Mouse (Mus musculus) kidney, embryonic 15.5 days (tissue): ENCODE measurements around the gene Myo18a. TPM values are rescaled to one million over a fixed set of nuclear protein-coding genes. Genes with fewer than 3 reads are reported as not detected.
"Not testable (repeated sequence)": the region's sequence is repeated elsewhere in the genome, so short reads cannot be mapped to it uniquely, and the experiment has no call there.

Source experiments
- ATAC-seq: fragments of 200-750 bp; cut with Nextera tagmentation; replicated peaks from 2 replicates; pipeline ENCODE4 v1.8.0; 2017; ENCODE audit warnings: moderate TSS enrichment; ENCODE audit not compliant: low FRiP score
- H3K27ac ChIP-seq: fragments of 300-500 bp; sonication (generic); 2 replicates; pipeline ENCODE4 v1.5.1; 2015; ENCODE audit warnings: mild to moderate bottlenecking, inconsistent platforms
- H3K27me3 ChIP-seq: fragments of 300-500 bp; sonication (generic); 2 replicates; pipeline ENCODE4 v1.6.1; 2015; ENCODE audit warnings: inconsistent platforms
- H3K36me3 ChIP-seq: fragments of 300-500 bp; sonication (generic); 2 replicates; pipeline ENCODE4 v1.6.1; 2015; ENCODE audit warnings: inconsistent platforms
- H3K4me1 ChIP-seq: fragments of 300-500 bp; sonication (generic); 2 replicates; pipeline ENCODE4 v1.6.1; 2015; ENCODE audit warnings: inconsistent platforms
- H3K4me2 ChIP-seq: fragments of 300-500 bp; sonication (generic); 2 replicates; pipeline ENCODE4 v1.6.1; 2015; ENCODE audit warnings: moderate library complexity, mild to moderate bottlenecking, inconsistent platforms
- H3K4me3 ChIP-seq: fragments of 300-500 bp; sonication (generic); replicated peaks from 2 replicates; pipeline ENCODE4 v1.5.1; 2015; ENCODE audit warnings: mild to moderate bottlenecking, inconsistent platforms
- H3K9ac ChIP-seq: fragments of 300-500 bp; sonication (generic); 2 replicates; pipeline ENCODE4 v1.6.1; 2015; ENCODE audit warnings: mild to moderate bottlenecking, inconsistent platforms
- H3K9me3 ChIP-seq: fragments of 300-500 bp; sonication (generic); replicated peaks from 2 replicates; pipeline ENCODE4 v1.6.1; 2016; ENCODE audit warnings: inconsistent platforms
- WGBS: fragments of 180-500 bp; shearing (Covaris S2); methylation state at CpG from one replicate; pipeline ENCODE4 v1.1.7; 2015; ENCODE audit warnings: mixed read lengths; 5-methylcytosine and 5-hydroxymethylcytosine counted together
- polyA plus RNA-seq: library from polyadenylated mRNA; unstranded; fragments of >200 nt; fragmentation: Nextera tagmentation; extraction: Ambion mirVana; gene quantifications from 2 replicates; pipeline ENCODE4 v1.2.1, GENCODE M21; 2015

Gene Myo18a
- 30.4 and 31.8 TPM in 2 replicates for polyA plus RNA-seq

DNA sequence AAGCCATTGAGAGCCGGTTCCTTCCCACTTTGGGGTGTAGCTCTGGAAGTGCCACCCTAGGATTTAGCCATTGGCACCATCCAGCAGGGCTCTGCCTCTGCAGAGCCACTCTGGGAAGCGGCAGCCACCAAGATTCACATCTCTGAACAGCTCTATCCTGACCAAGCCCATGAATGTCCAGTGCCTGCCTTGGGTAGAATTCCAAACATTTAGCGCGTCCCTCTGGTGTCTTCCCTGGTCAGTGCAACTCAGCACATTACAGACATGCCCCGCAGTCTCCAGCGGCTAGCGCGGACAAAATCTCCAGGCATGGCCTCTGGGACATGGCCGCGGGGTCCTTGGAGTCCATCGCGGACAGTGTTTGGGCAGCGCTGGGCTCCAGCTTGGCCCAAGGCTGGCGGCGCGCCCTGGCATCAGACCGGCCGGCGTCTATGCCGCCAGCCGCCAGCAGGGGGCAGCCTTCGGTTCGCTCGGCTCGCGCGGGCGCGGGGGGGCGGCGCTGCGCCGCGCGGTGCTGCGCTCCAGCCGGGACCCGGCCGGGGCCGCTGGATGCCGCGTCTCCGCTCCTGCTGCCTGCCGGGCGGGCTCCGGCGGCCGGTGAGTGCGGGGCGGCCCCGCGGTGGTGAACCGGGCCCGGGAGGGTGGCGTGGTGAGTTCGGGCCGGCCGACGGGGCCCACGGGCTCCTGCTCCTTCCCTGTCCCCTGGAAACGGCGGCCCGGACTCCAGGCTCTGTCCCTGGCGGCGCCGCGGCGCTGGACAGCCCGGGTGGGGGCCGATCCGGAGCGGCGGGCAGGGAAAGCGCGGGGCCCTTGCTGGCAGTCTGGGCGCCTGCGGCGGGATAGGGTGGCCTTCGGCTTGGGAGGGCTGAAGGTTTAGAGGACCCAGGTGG lies at the start of gene Myo18a:
Gene Myo18a, plus strand, starts transcription at position 464 of the 890 bp plus-strand sequence.
- Histone ChIP-seq H3K36me3 (no peaks in the 10 kb centered on the region), H3K4me2 (peak within 1 kb of the TSS; percentile 87), H3K27me3 (peaks cover 10% of the 10 kb centered on the region), H3K9ac (peak within 1 kb of the TSS; percentile 97), H3K9me3 (no peaks in the 10 kb centered on the region), H3K4me1 (peaks cover 42% of the 10 kb centered on the region), H3K4me3 (peak within 1 kb of the TSS; percentile 84), H3K27ac (peak within 1 kb of the TSS; percentile 88)
- peak; percentile 81 for ATAC-seq
- WGBS = 2% methylated on average over 76 of the region's 79 CpGs

DNA sequence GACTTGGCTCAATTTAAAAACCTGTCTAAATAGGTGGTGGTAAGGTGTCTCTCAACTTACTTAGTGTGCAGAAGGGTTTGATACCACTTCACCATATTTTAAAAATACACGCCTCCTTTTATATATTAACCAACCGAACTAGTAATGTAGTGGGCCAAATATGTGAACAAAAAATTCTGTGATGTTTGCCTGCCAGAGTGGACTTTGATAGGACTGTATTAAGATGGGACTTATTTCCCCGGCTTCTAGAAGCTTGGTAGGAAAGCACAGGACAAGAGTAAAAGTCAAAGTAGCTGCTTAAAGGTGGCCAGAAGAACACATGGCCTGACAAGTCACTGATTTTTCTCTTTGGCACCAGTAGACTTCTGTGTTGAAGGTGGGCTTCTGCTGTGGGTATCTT lies 49.3 kb upstream of the Myo18a start:
- Histone ChIP-seq H3K27me3 (no peaks in the 10 kb centered on the region), H3K27ac (no peak overlapping the region), H3K4me3 (no peak overlapping the region), H3K4me1 (no peaks in the 10 kb centered on the region), H3K4me2 (no peak overlapping the region), H3K9me3 (no peaks in the 10 kb centered on the region), H3K9ac (no peak overlapping the region), H3K36me3 (peaks cover 47% of the 10 kb centered on the region)
- WGBS = 87% methylated on average over 3 of the region's 3 CpGs
- no peak for ATAC-seq

DNA sequence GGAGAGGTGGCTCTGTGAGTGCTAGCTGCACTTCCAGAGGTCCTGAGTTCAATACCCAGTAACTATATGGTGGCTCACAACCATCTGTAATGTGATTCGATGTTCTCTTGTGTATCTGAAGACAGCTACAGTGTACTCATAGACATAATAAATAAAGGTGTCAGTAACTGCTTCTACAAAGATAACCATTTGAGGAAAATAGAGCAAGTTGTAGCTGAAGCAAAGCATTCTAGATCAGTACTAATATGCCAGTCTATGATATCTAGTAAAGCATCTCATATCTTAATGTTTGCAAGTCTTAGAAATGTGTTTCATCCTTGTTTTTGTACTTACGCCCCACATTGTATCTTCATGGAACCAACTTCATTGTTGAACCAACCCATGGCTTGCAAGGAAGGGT lies 44.0 kb upstream of the Myo18a start:
- H3K36me3 ChIP-seq = peaks cover 13% of the 10 kb centered on the region
- no peak overlapping the region for H3K4me2 ChIP-seq
- H3K4me3 ChIP-seq = no peak overlapping the region
- no peaks in the 10 kb centered on the region for H3K4me1 ChIP-seq
- no peak for ATAC-seq
- no peak overlapping the region for H3K27ac ChIP-seq
- no peak overlapping the region for H3K9ac ChIP-seq
- no peaks in the 10 kb centered on the region for H3K27me3 ChIP-seq
- H3K9me3 ChIP-seq = no peaks in the 10 kb centered on the region
- WGBS = 88% methylated on average over 2 of the region's 2 CpGs

DNA sequence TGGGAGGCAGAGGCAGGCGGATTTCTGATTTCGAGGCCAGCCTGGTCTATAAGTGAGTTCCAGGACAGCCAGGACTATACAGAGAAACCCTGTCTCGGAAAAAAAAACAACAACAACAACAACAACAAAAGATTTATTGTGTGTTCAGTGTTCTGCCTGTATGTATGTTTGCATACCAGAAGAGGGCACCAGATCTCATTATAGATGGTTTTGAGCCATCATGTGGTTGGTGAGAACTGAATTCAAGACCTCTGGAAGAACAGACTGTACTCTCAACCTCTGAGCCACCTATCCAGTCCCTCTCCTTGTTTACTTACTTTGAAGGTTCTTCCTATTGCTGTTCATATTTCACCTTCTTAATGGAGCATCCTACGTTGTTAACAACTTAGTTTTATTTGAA lies 41.7 kb upstream of the Myo18a start:
- H3K4me2 ChIP-seq = no peak overlapping the region
- no peak for ATAC-seq

DNA sequence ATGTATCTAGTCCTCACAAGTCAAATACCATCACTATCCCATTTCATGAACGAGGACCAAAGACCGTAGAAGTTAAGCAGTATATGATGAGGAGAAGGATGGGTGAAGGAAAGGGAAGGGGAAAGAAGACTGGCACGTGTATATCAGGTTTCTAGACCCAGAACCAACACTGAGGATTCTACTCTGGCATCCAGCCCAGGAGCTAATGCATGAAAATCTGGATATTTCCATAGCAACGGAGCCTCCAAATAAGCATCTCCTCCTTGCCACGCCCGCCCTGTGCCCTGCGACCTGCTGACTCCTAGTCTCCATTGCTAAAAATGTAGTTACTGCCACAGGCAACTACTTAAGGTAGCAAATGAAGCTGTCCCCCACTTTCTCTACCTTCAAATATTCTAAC lies 38.3 kb upstream of the Myo18a start:
- 82% methylated on average over 7 of the region's 7 CpGs for WGBS
- no peaks in the 10 kb centered on the region for H3K9me3 ChIP-seq
- no peak for ATAC-seq

More for the DNA sequence above, 41.7 kb upstream of the Myo18a start:
- 90% methylated on average over 4 of the region's 4 CpGs for WGBS
- H3K9ac ChIP-seq = no peak overlapping the region
- H3K27me3 ChIP-seq = no peaks in the 10 kb centered on the region
- H3K4me1 ChIP-seq = no peaks in the 10 kb centered on the region
- peaks cover 5% of the 10 kb centered on the region; the same call in 1 of the 2 replicates for H3K36me3 ChIP-seq
- H3K4me3 ChIP-seq = no peak overlapping the region
- H3K9me3 ChIP-seq = no peaks in the 10 kb centered on the region
- no peak overlapping the region for H3K27ac ChIP-seq

DNA sequence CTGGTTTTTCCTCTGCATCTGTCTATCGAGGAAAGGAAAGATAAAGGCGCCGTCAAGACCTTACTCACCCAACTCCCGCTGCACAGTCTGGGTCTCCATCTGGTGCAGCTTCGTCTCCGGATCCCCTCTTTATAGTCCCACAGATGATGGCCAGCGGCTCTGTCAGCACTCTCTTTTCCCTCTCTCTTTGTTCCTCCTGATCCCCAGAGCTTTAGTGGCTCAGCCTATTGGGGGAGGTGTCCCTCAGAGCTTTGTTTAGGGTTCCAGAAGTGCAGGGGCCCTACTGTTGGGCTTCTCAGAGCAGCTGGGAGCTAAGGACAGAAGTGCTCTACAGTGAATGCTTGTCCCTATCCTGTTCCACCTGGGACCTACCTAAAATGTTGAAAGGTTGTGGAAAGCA lies 37.9 kb upstream of the Myo18a start, which contains the start of gene Cryba1:
Gene Cryba1, minus strand, starts transcription at position 101 of the 400 bp plus-strand sequence.
- 51% methylated on average over 7 of the region's 7 CpGs for WGBS
- Histone ChIP-seq H3K27ac (no peak within 1 kb of the TSS), H3K9me3 (no peaks in the 10 kb centered on the region), H3K4me3 (no peak within 1 kb of the TSS), H3K36me3 (no peaks in the 10 kb centered on the region), H3K4me2 (no peak within 1 kb of the TSS), H3K9ac (no peak within 1 kb of the TSS), H3K4me1 (no peaks in the 10 kb centered on the region), H3K27me3 (no peaks in the 10 kb centered on the region)
- no peak for ATAC-seq

More for the DNA sequence above, 38.3 kb upstream of the Myo18a start:
- Histone ChIP-seq H3K36me3 (no peaks in the 10 kb centered on the region), H3K4me2 (no peak overlapping the region), H3K9ac (no peak overlapping the region), H3K4me3 (no peak overlapping the region), H3K27me3 (no peaks in the 10 kb centered on the region), H3K27ac (no peak overlapping the region), H3K4me1 (no peaks in the 10 kb centered on the region)

DNA sequence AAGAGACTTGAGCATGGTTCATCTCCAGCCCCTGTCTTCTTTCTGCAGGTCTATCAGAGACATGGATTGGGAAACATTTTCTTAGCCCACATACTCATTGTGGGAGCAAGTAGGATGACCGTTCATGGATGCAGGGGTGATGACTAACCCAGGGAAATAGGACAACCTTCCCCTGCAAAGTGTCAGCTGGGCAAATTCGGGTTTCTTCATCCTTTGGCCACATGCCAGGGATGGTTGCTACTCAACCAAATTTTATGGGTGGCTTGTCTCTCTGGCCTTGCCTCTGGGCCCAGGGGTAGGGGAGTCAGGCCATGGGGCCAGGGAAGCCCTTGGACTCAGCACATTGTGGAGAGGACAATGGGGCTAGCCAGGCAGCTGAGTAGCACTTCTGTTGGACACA lies 34.5 kb upstream of the Myo18a start:
- no peak overlapping the region for H3K9ac ChIP-seq
- H3K4me1 ChIP-seq = no peaks in the 10 kb centered on the region
- H3K9me3 ChIP-seq = no peaks in the 10 kb centered on the region
- H3K27ac ChIP-seq = no peak overlapping the region
- no peak for ATAC-seq
- no peak overlapping the region for H3K4me2 ChIP-seq
- H3K36me3 ChIP-seq = no peaks in the 10 kb centered on the region
- WGBS = 66% methylated on average over 2 of the region's 2 CpGs
- H3K27me3 ChIP-seq = no peaks in the 10 kb centered on the region; the same call in 1 of the 2 replicates
- H3K4me3 ChIP-seq = no peak overlapping the region

DNA sequence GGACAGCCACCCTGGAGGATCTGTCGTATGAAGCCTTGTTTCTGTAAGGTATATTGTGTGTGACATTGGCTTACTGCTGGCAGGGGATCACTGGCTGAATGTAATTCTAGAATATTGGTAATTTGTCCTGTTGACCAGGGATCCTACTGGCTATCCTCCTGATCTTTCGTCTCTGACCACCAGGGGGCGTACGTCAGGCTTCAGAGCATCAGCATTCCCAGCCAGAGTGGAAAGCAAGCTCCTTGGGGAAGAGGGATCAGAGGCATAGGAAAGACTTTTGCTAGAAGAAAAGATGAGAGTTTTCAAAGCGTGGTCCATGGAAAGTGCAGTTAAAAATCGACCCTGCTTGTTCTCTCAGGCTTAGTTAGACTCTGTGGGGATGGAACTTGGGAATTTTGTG lies 25.8 kb upstream of the Myo18a start:
- under 1% methylated on average over 6 of the region's 6 CpGs for WGBS
- H3K9ac ChIP-seq = no peak overlapping the region
- H3K27me3 ChIP-seq = no peaks in the 10 kb centered on the region
- no peaks in the 10 kb centered on the region for H3K9me3 ChIP-seq
- no peak overlapping the region for H3K4me3 ChIP-seq
- H3K4me1 ChIP-seq = no peaks in the 10 kb centered on the region
- ATAC-seq = no peak
- no peak overlapping the region for H3K4me2 ChIP-seq
- H3K36me3 ChIP-seq = no peaks in the 10 kb centered on the region
- H3K27ac ChIP-seq = no peak overlapping the region

DNA sequence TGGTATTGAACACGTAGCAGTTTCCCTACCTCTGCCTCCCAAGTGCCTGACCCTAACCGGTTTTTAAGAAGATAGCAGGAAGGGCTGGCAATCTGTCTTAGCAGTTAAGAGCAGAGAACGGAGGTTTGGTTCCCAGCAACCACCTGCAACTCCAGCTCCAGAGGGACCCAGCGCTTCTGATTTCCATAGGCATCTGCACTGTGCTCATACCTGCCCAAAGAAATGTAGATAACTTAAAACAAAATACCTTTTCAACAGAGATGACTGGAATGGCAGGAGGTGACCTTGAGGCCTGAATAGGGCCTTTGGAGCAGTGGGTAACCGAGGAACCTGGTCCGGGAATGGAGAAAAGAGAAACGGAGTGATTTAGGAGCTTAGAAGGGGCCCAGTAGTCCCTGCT lies 24.5 kb upstream of the Myo18a start:
- no peaks in the 10 kb centered on the region for H3K36me3 ChIP-seq
- no peaks in the 10 kb centered on the region for H3K9me3 ChIP-seq
- no peak overlapping the region for H3K4me3 ChIP-seq
- H3K27ac ChIP-seq = no peak overlapping the region
- ATAC-seq = no peak
- H3K9ac ChIP-seq = no peak overlapping the region
- no peaks in the 10 kb centered on the region for H3K27me3 ChIP-seq
- H3K4me2 ChIP-seq = no peak overlapping the region
- WGBS = 51% methylated on average over 7 of the region's 7 CpGs
- H3K4me1 ChIP-seq = no peaks in the 10 kb centered on the region

DNA sequence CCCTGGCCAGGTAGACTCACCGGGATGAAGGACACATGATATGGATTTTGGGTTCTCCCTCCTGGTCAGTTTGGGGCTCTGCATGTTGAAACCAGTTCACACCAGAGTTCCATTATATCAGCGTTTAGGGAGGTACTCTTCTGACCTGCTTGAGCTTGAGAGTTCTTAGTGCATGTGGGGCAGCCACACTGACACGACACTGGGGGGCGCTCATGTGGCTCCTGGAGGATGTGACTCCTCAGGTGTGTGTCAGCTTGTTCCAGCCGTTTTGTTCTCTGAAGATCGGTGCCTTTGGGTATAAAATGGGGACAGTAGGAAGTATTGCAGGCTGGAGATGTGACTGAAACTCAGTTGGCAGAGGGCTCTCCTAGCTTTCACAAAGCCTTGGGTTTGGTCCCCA lies 19.1 kb upstream of the Myo18a start:
- 38% methylated on average over 6 of the region's 6 CpGs for WGBS

DNA sequence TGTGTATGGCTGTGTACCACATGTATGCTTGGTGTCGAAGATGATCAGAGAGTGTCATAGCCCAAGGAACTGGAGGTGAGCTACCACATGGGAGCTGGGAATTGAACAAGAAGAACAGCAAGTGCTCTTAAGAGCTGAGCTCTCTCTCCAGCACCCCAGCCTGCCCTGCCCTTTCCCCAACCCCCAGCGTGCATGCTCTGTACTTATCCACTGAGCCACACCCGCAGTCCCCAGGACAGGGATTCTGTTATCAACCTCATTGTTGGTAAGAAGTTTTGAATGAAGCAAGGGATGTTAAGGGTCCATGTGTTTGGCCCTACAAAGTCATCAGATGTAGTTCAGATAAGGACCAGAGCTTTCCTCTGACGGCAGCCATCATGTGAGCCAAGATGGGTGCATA lies 16.4 kb upstream of the Myo18a start:
- H3K4me2 ChIP-seq = no peak overlapping the region
- H3K36me3 ChIP-seq = no peaks in the 10 kb centered on the region
- H3K9me3 ChIP-seq = no peaks in the 10 kb centered on the region
- ATAC-seq = no peak
- H3K4me1 ChIP-seq = no peaks in the 10 kb centered on the region
- H3K4me3 ChIP-seq = no peak overlapping the region
- H3K9ac ChIP-seq = no peak overlapping the region
- no peaks in the 10 kb centered on the region for H3K27me3 ChIP-seq
- H3K27ac ChIP-seq = no peak overlapping the region
- WGBS = 94% methylated on average over 4 of the region's 4 CpGs

More for the DNA sequence above, 19.1 kb upstream of the Myo18a start:
- Histone ChIP-seq H3K27me3 (no peaks in the 10 kb centered on the region), H3K4me3 (no peak overlapping the region), H3K4me2 (no peak overlapping the region), H3K9ac (no peak overlapping the region), H3K27ac (no peak overlapping the region), H3K36me3 (no peaks in the 10 kb centered on the region), H3K4me1 (no peaks in the 10 kb centered on the region), H3K9me3 (no peaks in the 10 kb centered on the region)
- ATAC-seq = no peak

DNA sequence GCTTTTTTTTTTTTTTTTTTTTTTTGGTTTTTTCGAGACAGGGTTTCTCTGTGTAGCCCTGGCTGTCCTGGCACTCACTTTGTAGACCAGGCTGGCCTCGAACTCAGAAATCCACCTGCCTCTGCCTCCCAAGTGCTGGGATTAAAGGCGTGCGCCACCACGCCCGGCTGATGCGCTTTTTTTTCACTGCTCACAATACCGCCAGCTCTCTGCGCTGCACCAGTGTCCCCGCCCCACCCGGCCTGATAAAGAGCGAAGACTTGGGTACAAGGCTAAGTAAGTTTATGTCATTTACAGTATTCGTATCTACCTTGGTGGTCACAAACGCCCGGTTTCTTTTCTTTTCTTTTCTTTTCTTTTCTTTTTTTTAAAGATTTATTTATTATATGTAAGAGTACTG lies 15.9 kb upstream of the Myo18a start:
- H3K9ac ChIP-seq, H3K27me3 ChIP-seq, ATAC-seq, H3K4me3 ChIP-seq, H3K4me1 ChIP-seq, H3K27ac ChIP-seq, H3K4me2 ChIP-seq, H3K36me3 ChIP-seq, H3K9me3 ChIP-seq: not testable (repeated sequence)
- WGBS = 96% methylated on average over 14 of the region's 15 CpGs
